Comparison of ENCODE assay signal across 21 mouse cellular contexts in the genomic region with DNA sequence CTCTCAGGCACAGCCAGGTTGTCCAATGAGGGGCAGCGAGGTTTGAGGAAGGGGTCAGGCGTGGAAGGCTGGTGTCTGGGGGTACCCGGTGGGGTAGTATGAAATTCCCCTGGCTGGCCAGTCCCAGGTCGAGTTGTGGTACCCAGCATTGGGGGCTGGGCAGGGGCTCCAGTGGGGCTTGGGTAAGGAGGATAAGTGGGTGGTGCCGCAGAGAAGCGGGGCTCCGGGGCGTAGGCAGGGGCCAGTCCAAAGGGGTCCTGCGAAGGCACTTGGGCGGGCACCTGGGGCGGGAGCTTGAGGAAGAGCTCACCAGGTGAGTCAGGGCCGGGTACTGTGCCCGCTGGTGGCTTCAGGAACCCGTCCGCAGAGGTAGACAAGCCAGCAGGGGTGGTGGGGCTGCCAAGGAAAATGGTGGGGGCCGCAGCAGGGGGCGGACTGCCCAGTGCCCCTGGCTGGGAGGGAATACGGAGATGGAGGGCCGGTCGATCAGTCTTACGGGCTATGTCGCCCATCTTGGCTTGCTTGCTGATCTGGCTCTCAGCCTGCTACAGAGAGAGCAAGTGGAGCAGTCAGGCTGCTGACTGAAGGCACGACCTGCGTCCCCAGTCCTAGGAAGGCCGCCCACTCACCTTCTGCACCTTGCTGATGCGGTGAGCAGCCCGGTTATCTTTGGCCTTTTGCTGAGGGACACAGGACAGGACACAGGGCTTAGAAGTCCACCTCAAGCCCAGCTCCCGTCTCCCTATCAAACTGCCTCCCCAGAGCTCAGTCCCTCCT. TPM values are rescaled to one million over a fixed set of nuclear protein-coding genes. Genes with fewer than 3 reads are reported as not detected.
DNase-seq lines count a peak whose midpoint lies in the region; ATAC-seq and TF ChIP-seq lines count a peak whose summit lies in the region.
"Had no signal": no experiment of that assay in that cellular context is flagged by ENCODE, and none has a peak within 500 bp of the region (broad histone marks: within the 10 kb centered on the region; RNA-seq: fewer than 3 reads in every experiment).

No protein-coding gene starts in this region.

- no peak overlapping the region for H3K27ac ChIP-seq in gastrocnemius, adult 2 months
- no peak overlapping the region for H3K27ac ChIP-seq in limb, embryonic 15.5 days
- no peak overlapping the region for H3K27ac ChIP-seq in limb, embryonic 10.5 days
- H3K27ac ChIP-seq in intestine, postnatal 0 days (ENCODE audit: low read depth, low read length), result no peak overlapping the region; the same call in 1 of the 2 replicates
- H3K27ac ChIP-seq: embryonic facial prominence, embryonic 15.5 days; hindbrain, embryonic 13.5 days; kidney, embryonic 15.5 days; liver, embryonic 15.5 days; midbrain, embryonic 12.5 days had no signal

- H3K4me3 ChIP-seq in gastrocnemius, adult 2 months, result no peak overlapping the region
- no peak overlapping the region for H3K4me3 ChIP-seq in limb, embryonic 15.5 days
- H3K4me3 ChIP-seq in limb, embryonic 10.5 days, result no peak overlapping the region
- no peak overlapping the region for H3K4me3 ChIP-seq in intestine, postnatal 0 days (ENCODE audit: low read depth, low read length)
- H3K4me3 ChIP-seq: embryonic facial prominence, embryonic 15.5 days; hindbrain, embryonic 13.5 days; kidney, embryonic 15.5 days; liver, embryonic 15.5 days; midbrain, embryonic 12.5 days had no signal

- DNase-seq in cerebellum, adult 11-12 months, result peak; percentile 70
- DNase-seq in cerebellum, postnatal 10 days, result no peak
- peak; percentile 25 for DNase-seq in gastrocnemius, adult 2 months
- DNase-seq in gastrocnemius, postnatal 4 days (ENCODE audit: low spot score in 2 of 2), result no peak
- DNase-seq in limb, embryonic 10.5 days (ENCODE audit: low spot score), result no peak
- peak; percentile 63 for DNase-seq in brain, adult 2 months (ENCODE audit: low read depth, low spot score)
- DNase-seq: adrenal gland, postnatal 36 days; gastrocnemius, postnatal 14 days; heart, postnatal 14 days; retina, postnatal 1 day; thymus, postnatal 14 days had no signal

- no peaks in the 10 kb centered on the region for H3K4me1 ChIP-seq in limb, embryonic 15.5 days
- no peaks in the 10 kb centered on the region for H3K4me1 ChIP-seq in limb, embryonic 10.5 days
- H3K4me1 ChIP-seq in intestine, postnatal 0 days (replicated peaks; ENCODE audit: control insufficient read depth, insufficient read depth, low read length), result 0 out of 2 replicates have a peak, but pooled peaks cover 4% of the 10 kb centered on the region
- H3K4me1 ChIP-seq: embryonic facial prominence, embryonic 15.5 days; hindbrain, embryonic 13.5 days; kidney, embryonic 15.5 days; liver, embryonic 15.5 days; midbrain, embryonic 12.5 days had no signal

- intact Hi-C loops in gastrocnemius, adult 2 months (cut with DNase I), result no loop called here

- H3K9ac ChIP-seq in limb, embryonic 15.5 days, result no peak overlapping the region
- H3K9ac ChIP-seq in intestine, postnatal 0 days (ENCODE audit: low read depth, low read length), result no peak overlapping the region
- H3K9ac ChIP-seq: embryonic facial prominence, embryonic 15.5 days; hindbrain, embryonic 13.5 days; kidney, embryonic 15.5 days; liver, embryonic 15.5 days; midbrain, embryonic 12.5 days had no signal

- no peaks in the 10 kb centered on the region for H3K9me3 ChIP-seq in limb, embryonic 15.5 days
- H3K9me3 ChIP-seq in limb, embryonic 10.5 days (replicated peaks), result no peaks in the 10 kb centered on the region
- H3K9me3 ChIP-seq in intestine, postnatal 0 days (ENCODE audit: control insufficient read depth), result no peaks in the 10 kb centered on the region
- H3K9me3 ChIP-seq: embryonic facial prominence, embryonic 15.5 days; G1E; hindbrain, embryonic 13.5 days; kidney, embryonic 15.5 days; liver, embryonic 15.5 days; midbrain, embryonic 12.5 days had no signal

- no peak overlapping the region for H3K4me2 ChIP-seq in limb, embryonic 15.5 days
- H3K4me2 ChIP-seq in intestine, postnatal 0 days (replicated peaks; ENCODE audit: low read depth), result no peak overlapping the region
- H3K4me2 ChIP-seq: embryonic facial prominence, embryonic 15.5 days; hindbrain, embryonic 13.5 days; kidney, embryonic 15.5 days; liver, embryonic 15.5 days; midbrain, embryonic 12.5 days had no signal

- TF ChIP-seq CTCF in gastrocnemius, adult 2 months (IDR thresholded peaks at IDR 0.05), result no peak
- TF ChIP-seq CTCF in intestine, postnatal 0 days (IDR thresholded peaks at IDR 0.05; ENCODE audit: low read depth), result no peak

- 0 out of 2 replicates have a peak, but pooled peaks have one; percentile 5 for ATAC-seq in limb, embryonic 15.5 days (ENCODE audit: insufficient number of reproducible peaks, low FRiP score, low TSS enrichment, low read depth)
- ATAC-seq in intestine, postnatal 0 days, result no peak

- 93% methylated on average over 28 of the region's 28 CpGs for WGBS in limb, embryonic 15.5 days
- 95% methylated on average over 28 of the region's 28 CpGs for WGBS in limb, embryonic 10.5 days
- WGBS in intestine, postnatal 0 days, result 92% methylated on average over 28 of the region's 28 CpGs

- peaks cover 100% of the 10 kb centered on the region for H3K36me3 ChIP-seq in limb, embryonic 15.5 days
- peaks cover 100% of the 10 kb centered on the region for H3K36me3 ChIP-seq in limb, embryonic 10.5 days
- H3K36me3 ChIP-seq in intestine, postnatal 0 days (ENCODE audit: control insufficient read depth, insufficient read depth), result peaks cover 99% of the 10 kb centered on the region

- H3K27me3 ChIP-seq in limb, embryonic 15.5 days, result no peaks in the 10 kb centered on the region
- H3K27me3 ChIP-seq in limb, embryonic 10.5 days (ENCODE audit: low read depth, poor library complexity, severe bottlenecking), result no peaks in the 10 kb centered on the region
- no peaks in the 10 kb centered on the region for H3K27me3 ChIP-seq in intestine, postnatal 0 days (replicated peaks; ENCODE audit: control insufficient read depth, insufficient read depth, low read length)
- H3K27me3 ChIP-seq: embryonic facial prominence, embryonic 15.5 days; hindbrain, embryonic 13.5 days; kidney, embryonic 15.5 days; liver, embryonic 15.5 days; midbrain, embryonic 12.5 days had no signal

RNA-seq across cellular contexts. Expression of a gene that starts 17.7 kb away (rescaled TPM):
- total RNA-seq in gastrocnemius, adult 2 months (2021), result 10 to 100 TPM; 53.6 to 56.3 TPM
- total RNA-seq in gastrocnemius, postnatal 4 days (2021), result 10 to 100 TPM; 63.9 to 68.6 TPM
- polyA plus RNA-seq in limb, embryonic 15.5 days (2015; fragmentation: Nextera tagmentation; extraction: Ambion mirVana), result 11.8 and 13.7 TPM in 2 replicates
- polyA plus RNA-seq in limb, embryonic 10.5 days (2016; fragmentation: Nextera tagmentation; extraction: Ambion mirVana), result 12.6 and 13.6 TPM in 2 replicates
- 5.3 and 6.5 TPM in 2 replicates for polyA plus RNA-seq in intestine, postnatal 0 days (2015; fragmentation: Nextera tagmentation; extraction: Ambion mirVana)

RNA-seq across cellular contexts. Expression of a gene that starts 22.0 kb away (rescaled TPM):
- total RNA-seq in gastrocnemius, adult 2 months (2021), result 10 to 100 TPM; 49.0 to 59.5 TPM
- total RNA-seq in gastrocnemius, postnatal 4 days (2021), result 10 to 100 TPM; 42.8 to 42.9 TPM
- polyA plus RNA-seq in limb, embryonic 15.5 days (2015; fragmentation: Nextera tagmentation; extraction: Ambion mirVana), result 91.4 and 94.3 TPM in 2 replicates
- 92.3 and 97.7 TPM in 2 replicates for polyA plus RNA-seq in limb, embryonic 10.5 days (2016; fragmentation: Nextera tagmentation; extraction: Ambion mirVana)
- polyA plus RNA-seq in intestine, postnatal 0 days (2015; fragmentation: Nextera tagmentation; extraction: Ambion mirVana), result 67.0 and 67.3 TPM in 2 replicates

RNA-seq across cellular contexts. Expression of a gene that starts 41.0 kb away (rescaled TPM):
- 1 to 10 TPM in 1 of 2 experiments, under 1 TPM in 1; 0.92 to 2.2 TPM for total RNA-seq in gastrocnemius, adult 2 months (2021)
- 1 to 10 TPM; 2.4 to 3.6 TPM for total RNA-seq in gastrocnemius, postnatal 4 days (2021)
- 14.1 and 14.2 TPM in 2 replicates for polyA plus RNA-seq in limb, embryonic 15.5 days (2015; fragmentation: Nextera tagmentation; extraction: Ambion mirVana)
- 27.9 and 34.3 TPM in 2 replicates for polyA plus RNA-seq in limb, embryonic 10.5 days (2016; fragmentation: Nextera tagmentation; extraction: Ambion mirVana)
- polyA plus RNA-seq in intestine, postnatal 0 days (2015; fragmentation: Nextera tagmentation; extraction: Ambion mirVana), result 9.4 and 9.7 TPM in 2 replicates

RNA-seq across cellular contexts. Expression of a gene that starts 44.1 kb away (rescaled TPM):
- under 1 TPM; 0.33 to 0.78 TPM for total RNA-seq in gastrocnemius, adult 2 months (2021)
- total RNA-seq in gastrocnemius, postnatal 4 days (2021), result 1 to 10 TPM; 1.8 TPM
- 0.15 TPM in 1 of 2 replicates, not detected in the other for polyA plus RNA-seq in limb, embryonic 15.5 days (2015; fragmentation: Nextera tagmentation; extraction: Ambion mirVana)
- polyA plus RNA-seq in limb, embryonic 10.5 days (2016; fragmentation: Nextera tagmentation; extraction: Ambion mirVana), result not detected in 2 replicates
- 0.07 TPM in 1 of 2 replicates, not detected in the other for polyA plus RNA-seq in intestine, postnatal 0 days (2015; fragmentation: Nextera tagmentation; extraction: Ambion mirVana)
- polyA plus RNA-seq: intestine, embryonic 14.5 days; liver, embryonic 15.5 days had no signal

RNA-seq across cellular contexts. Expression of a gene that starts 45.0 kb away (rescaled TPM):
- under 1 TPM; 0.81 to 0.82 TPM for total RNA-seq in gastrocnemius, adult 2 months (2021)
- total RNA-seq in gastrocnemius, postnatal 4 days (2021), result 1 to 10 TPM; 5.0 to 7.8 TPM
- 1.8 and 2.7 TPM in 2 replicates for polyA plus RNA-seq in limb, embryonic 15.5 days (2015; fragmentation: Nextera tagmentation; extraction: Ambion mirVana)
- polyA plus RNA-seq in limb, embryonic 10.5 days (2016; fragmentation: Nextera tagmentation; extraction: Ambion mirVana), result 0.40 and 0.46 TPM in 2 replicates
- polyA plus RNA-seq in intestine, postnatal 0 days (2015; fragmentation: Nextera tagmentation; extraction: Ambion mirVana), result 0.88 and 0.93 TPM in 2 replicates
- total RNA-seq: megakaryocyte progenitor cell, adult 5-6 weeks had no signal
- polyA plus RNA-seq: G1E had no signal

Comparison
In these comparisons a context has a peak if more than half of its experiments do, and no peak if none do; other contexts are left out.
1. DNase-seq: peak in cerebellum, adult 11-12 months (single experiment), gastrocnemius, adult 2 months (single experiment) and brain, adult 2 months (single experiment); none in cerebellum, postnatal 10 days (0 of 2), gastrocnemius, postnatal 4 days (0 of 2) and limb, embryonic 10.5 days (single experiment).